Mouse (Mus musculus): ENCODE results near the gene Gm47996.
"Not testable (repeated sequence)": the region's sequence is repeated elsewhere in the genome, so short reads cannot be mapped to it uniquely, and the experiment has no call there.

The Gm47996 gene

GRCm38 (mm10) chr1:151209824-151210355 is at the start of gene Gm47996:
Gm47996 (plus strand) TSS chr1:151210131.
- DNase-seq = not testable (repeated sequence)

GRCm38 (mm10) chr1:151166031-151166430 is 43.9 kb upstream of the Gm47996 start:
- no peak for DNase-seq

- DNase-seq = peak; percentile 52
Measured at GRCm38 (mm10) chr1:151167297-151168047, 42.5 kb upstream of the Gm47996 start.

- no peak for DNase-seq
Measured at GRCm38 (mm10) chr1:151168637-151169036, 41.3 kb upstream of the Gm47996 start.

- no peak for DNase-seq
Measured at GRCm38 (mm10) chr1:151171572-151172461, 38.1 kb upstream of the Gm47996 start.

- DNase-seq = peak; percentile 76
Measured at GRCm38 (mm10) chr1:151177030-151177936, 32.6 kb upstream of the Gm47996 start.

GRCm38 (mm10) chr1:151177937-151178271 is 32.0 kb upstream of the Gm47996 start:
- DNase-seq = no peak

- no peak for DNase-seq
Measured at GRCm38 (mm10) chr1:151178505-151179083, 31.3 kb upstream of the Gm47996 start.

GRCm38 (mm10) chr1:151180167-151180566 is 29.8 kb upstream of the Gm47996 start:
- no peak for DNase-seq

- DNase-seq = not testable (repeated sequence)
Measured at GRCm38 (mm10) chr1:151182266-151182665, 27.7 kb upstream of the Gm47996 start, which contains the start of gene Gm47985. Gm47985 (plus strand) TSS chr1:151182537.

GRCm38 (mm10) chr1:151186186-151186585 is 23.7 kb upstream of the Gm47996 start:
- not testable (repeated sequence) for DNase-seq

- DNase-seq = not testable (repeated sequence)
Measured at GRCm38 (mm10) chr1:151186879-151187424, 23.0 kb upstream of the Gm47996 start.

- no peak for DNase-seq
Measured at GRCm38 (mm10) chr1:151188469-151188868, 21.5 kb upstream of the Gm47996 start.

- DNase-seq = not testable (repeated sequence)
Measured at GRCm38 (mm10) chr1:151192075-151192474, 17.9 kb upstream of the Gm47996 start, which contains the start of gene Gm8947. Gm8947 (plus strand) TSS chr1:151192376.

GRCm38 (mm10) chr1:151192739-151193138 is 17.2 kb upstream of the Gm47996 start:
- not testable (repeated sequence) for DNase-seq

- DNase-seq = not testable (repeated sequence)
Measured at GRCm38 (mm10) chr1:151195986-151196385, 13.9 kb upstream of the Gm47996 start.

GRCm38 (mm10) chr1:151196690-151197089 is 13.2 kb upstream of the Gm47996 start:
- DNase-seq = not testable (repeated sequence)

GRCm38 (mm10) chr1:151198120-151198519 is 11.8 kb upstream of the Gm47996 start, which contains the start of gene Gm47995:
Gm47995 (plus strand) TSS chr1:151198448.
- DNase-seq = not testable (repeated sequence)

GRCm38 (mm10) chr1:151200620-151201019 is 9.3 kb upstream of the Gm47996 start:
- DNase-seq = not testable (repeated sequence)

GRCm38 (mm10) chr1:151202771-151203170 is 7.2 kb upstream of the Gm47996 start:
- DNase-seq = not testable (repeated sequence)

- not testable (repeated sequence) for DNase-seq
Measured at GRCm38 (mm10) chr1:151203818-151204217, 6.1 kb upstream of the Gm47996 start, which contains the start of gene 3110040M04Rik. 3110040M04Rik (plus strand) TSS chr1:151204121.
